Mouse (Mus musculus) heart, postnatal 14 days (tissue): ENCODE results near the gene Ankrd55. TPM values are rescaled to one million over a fixed set of nuclear protein-coding genes. Genes with fewer than 3 reads are reported as not detected.
"Not testable (repeated sequence)": the region's sequence is repeated elsewhere in the genome, so short reads cannot be mapped to it uniquely, and the experiment has no call there.

ENCODE experiments used
- DNase-seq, 2 experiments: peaks; one replicate each; pipeline ENCODE4 v3.0.0; 2021 to 2022
- intact Hi-C: fragments of 180-260 bp; cut with DNase I; formaldehyde crosslinking; loops from one replicate; pipeline ENCODE4 v1.15.1; 2025
- total RNA-seq, 2 experiments: library from RNA; stranded (reverse); gene quantifications; 2 replicates each; pipeline ENCODE4 v1.2.3; 2021

The Ankrd55 gene
- total RNA-seq, 2 experiments from 2014 or later, result 0.19 to 0.29 TPM

- no peak for DNase-seq
- intact Hi-C loops, result no loop called here
These were observed 1.7 kb downstream of the Ankrd55 start for GRCm38 (mm10) chr13:112289981-112290380.

- intact Hi-C loops, result no loop called here
- no peak for DNase-seq
These were observed 4.2 kb downstream of the Ankrd55 start for GRCm38 (mm10) chr13:112292489-112292888.

GRCm38 (mm10) chr13:112293092-112293491, 4.8 kb downstream of the Ankrd55 start:
- intact Hi-C loops, result no loop called here
- no peak for DNase-seq

- intact Hi-C loops, result no loop called here
These were observed 6.2 kb downstream of the Ankrd55 start for GRCm38 (mm10) chr13:112294446-112294845.

GRCm38 (mm10) chr13:112297781-112298180, 9.5 kb downstream of the Ankrd55 start:
- intact Hi-C loops, result no loop called here
- peak; percentile 22 to 49 for DNase-seq

More at GRCm38 (mm10) chr13:112294446-112294845, 6.2 kb downstream of the Ankrd55 start:
- DNase-seq, result no peak

GRCm38 (mm10) chr13:112303429-112303828, 15.2 kb downstream of the Ankrd55 start:
- no peak for DNase-seq
- intact Hi-C loops, result no loop called here

- DNase-seq, result peak; percentile 70 to 73
- intact Hi-C loops, result loop anchor here (1.0 to 2.0 kb wide), 2 partner anchors 201 to 222 kb away; no protein-coding TSS in a partner anchor
These were observed 20.4 kb downstream of the Ankrd55 start for GRCm38 (mm10) chr13:112308672-112309071.

GRCm38 (mm10) chr13:112311611-112312010, 23.4 kb downstream of the Ankrd55 start:
- intact Hi-C loops, DNase-seq: not testable (repeated sequence)

GRCm38 (mm10) chr13:112315442-112315841, 27.2 kb downstream of the Ankrd55 start:
- no peak for DNase-seq
- intact Hi-C loops, result no loop called here

- intact Hi-C loops, result no loop called here
- no peak for DNase-seq
These were observed 28.6 kb downstream of the Ankrd55 start for GRCm38 (mm10) chr13:112316622-112317482.

- intact Hi-C loops, result no loop called here
- DNase-seq, result no peak
These were observed 29.9 kb downstream of the Ankrd55 start for GRCm38 (mm10) chr13:112318124-112318523.

GRCm38 (mm10) chr13:112323591-112324266, 35.5 kb downstream of the Ankrd55 start:
- intact Hi-C loops, result no loop called here
- DNase-seq, result no peak

GRCm38 (mm10) chr13:112325126-112325525, 36.9 kb downstream of the Ankrd55 start:
- DNase-seq, result no peak
- intact Hi-C loops, result no loop called here

- DNase-seq, result no peak
- intact Hi-C loops, result no loop called here
These were observed 38.2 kb downstream of the Ankrd55 start for GRCm38 (mm10) chr13:112326403-112326802.

GRCm38 (mm10) chr13:112326977-112327376, 38.7 kb downstream of the Ankrd55 start:
- no peak for DNase-seq
- intact Hi-C loops, result no loop called here

GRCm38 (mm10) chr13:112327511-112327910, 39.3 kb downstream of the Ankrd55 start:
- intact Hi-C loops, result no loop called here
- no peak for DNase-seq

- no peak for DNase-seq
- intact Hi-C loops, result no loop called here
These were observed 42.0 kb downstream of the Ankrd55 start for GRCm38 (mm10) chr13:112330257-112330656.

GRCm38 (mm10) chr13:112330919-112331681, 42.8 kb downstream of the Ankrd55 start:
- no peak for DNase-seq
- intact Hi-C loops, result no loop called here

GRCm38 (mm10) chr13:112331682-112332061, 43.4 kb downstream of the Ankrd55 start:
- intact Hi-C loops, result no loop called here
- no peak for DNase-seq

GRCm38 (mm10) chr13:112335531-112335930, 47.3 kb downstream of the Ankrd55 start:
- DNase-seq, result peak; percentile 36 to 63
- intact Hi-C loops, result no loop called here

- DNase-seq, result no peak
- intact Hi-C loops, result no loop called here
These were observed 48.9 kb downstream of the Ankrd55 start for GRCm38 (mm10) chr13:112337146-112337545.
